Mouse (Mus musculus): ENCODE measurements around the gene Ap3d1.

Ap3d1 gene

DNA sequence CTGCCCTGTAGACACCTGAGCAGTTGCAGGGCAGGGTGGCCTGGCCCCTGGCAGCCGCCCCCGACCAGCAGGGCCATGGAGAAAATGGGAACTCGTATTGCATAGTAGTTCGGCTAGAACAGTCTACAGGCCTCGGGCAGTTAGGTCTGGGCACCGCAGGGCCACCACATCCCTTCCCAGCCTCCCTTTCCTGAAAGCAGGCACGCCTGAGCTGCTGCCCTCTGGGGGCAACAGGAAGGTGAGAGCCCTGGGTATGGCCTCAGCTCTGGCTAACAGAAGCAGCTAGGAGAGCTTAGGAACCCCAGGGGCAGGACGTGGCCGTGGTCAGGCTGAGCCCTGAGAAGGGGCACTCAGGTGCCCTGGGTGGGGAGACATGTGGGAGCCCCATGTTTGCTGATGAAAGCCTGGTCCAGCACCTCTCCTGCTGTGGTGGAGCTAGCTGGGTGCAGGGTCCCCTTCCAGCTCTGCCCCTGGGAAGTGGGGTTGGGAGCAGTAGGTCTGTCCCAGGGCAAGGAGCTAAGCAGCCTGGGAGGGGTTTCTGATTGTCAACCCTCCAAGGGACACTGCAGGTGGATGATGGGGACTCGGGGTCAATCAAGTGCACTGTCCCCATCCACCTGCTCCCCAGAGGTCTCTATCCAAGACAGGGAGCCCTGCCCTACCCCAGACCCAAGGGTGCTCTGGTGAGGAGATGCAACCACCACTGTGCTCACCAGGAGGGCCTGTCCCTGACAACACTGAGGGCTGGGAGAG is 75.9 kb downstream of the Ap3d1 start:
- DNase-seq (ENCODE audit: low spot score) = no peak

DNA sequence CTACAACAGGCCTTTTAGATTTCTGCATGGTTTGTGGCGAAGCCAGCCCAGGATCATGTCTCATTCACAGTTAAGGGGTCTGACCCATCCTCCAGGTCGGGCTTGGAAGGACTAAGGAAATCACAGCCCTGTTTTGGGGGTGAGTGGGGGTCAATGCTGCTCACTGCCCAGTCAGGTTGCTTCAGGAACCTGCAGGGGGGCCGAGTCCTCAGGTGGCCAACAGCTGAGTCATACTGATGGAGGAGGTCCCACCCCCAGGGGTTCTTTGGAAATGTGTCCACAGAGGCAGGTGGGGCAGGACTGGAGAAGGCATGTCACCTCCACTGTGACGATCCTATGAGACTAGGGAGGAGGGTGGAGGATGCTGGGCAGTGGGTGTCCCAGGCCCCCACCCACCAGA is 76.6 kb downstream of the Ap3d1 start:
- no peak for DNase-seq (ENCODE audit: low spot score)

DNA sequence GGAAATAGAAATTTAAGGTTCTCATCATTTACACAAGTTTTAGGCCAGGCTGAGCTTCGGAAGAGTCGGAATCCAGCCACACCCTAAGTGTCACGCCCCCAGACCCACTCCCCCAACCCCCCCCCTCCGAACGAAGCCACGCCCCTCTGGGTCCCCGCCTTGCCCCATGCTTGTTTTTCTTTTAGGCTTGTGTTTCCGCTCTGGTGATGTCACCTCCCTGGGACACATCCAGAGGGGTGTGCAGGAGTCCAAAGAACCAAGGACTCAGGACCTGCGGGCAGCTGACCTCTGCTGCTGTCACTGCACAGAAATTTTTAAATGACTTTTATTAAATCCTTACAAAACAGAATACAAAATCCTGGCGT is 77.1 kb downstream of the Ap3d1 start:
- DNase-seq (ENCODE audit: low spot score) = peak; percentile 71

DNA sequence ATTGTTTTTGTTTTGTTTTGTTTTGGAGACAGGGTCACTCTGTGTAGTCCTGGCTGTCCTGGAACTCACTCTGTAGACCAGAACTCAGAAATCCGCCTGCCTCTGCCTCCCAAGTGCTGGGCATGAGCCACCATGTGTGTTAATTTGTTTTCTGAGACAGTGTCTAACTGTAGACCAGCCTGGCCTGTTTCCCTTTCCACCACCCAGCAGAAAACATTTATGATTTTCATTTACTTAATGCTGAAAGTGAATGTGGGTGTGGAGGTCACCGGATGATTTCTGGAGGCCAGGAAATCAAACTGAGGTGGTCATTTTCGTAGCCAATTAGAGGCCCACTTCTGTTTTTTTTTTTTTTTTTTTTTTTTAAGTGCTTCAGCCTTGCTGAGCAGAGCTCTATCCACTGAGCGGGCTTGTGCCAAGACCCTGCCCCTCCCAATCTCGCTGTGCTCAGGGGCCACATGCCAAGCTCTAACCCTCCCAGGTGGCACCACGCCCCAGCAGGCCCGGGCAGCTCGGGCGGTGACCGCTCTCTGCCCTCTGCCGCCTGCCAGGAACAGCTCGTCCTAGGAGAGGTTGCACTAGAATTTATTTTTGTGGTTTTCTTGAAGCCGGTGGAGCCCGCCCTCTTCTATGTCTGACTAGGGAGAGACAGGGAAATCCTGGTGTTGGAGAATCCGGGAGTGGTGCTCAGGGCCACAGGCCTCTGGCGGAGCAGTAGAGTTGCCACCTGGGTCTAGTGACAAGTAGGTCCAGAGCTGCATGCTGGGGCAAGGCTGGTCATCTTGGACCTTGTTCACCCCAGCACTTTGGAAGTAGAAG is 77.7 kb downstream of the Ap3d1 start:
- DNase-seq (ENCODE audit: low spot score) = peak; percentile 82

DNA sequence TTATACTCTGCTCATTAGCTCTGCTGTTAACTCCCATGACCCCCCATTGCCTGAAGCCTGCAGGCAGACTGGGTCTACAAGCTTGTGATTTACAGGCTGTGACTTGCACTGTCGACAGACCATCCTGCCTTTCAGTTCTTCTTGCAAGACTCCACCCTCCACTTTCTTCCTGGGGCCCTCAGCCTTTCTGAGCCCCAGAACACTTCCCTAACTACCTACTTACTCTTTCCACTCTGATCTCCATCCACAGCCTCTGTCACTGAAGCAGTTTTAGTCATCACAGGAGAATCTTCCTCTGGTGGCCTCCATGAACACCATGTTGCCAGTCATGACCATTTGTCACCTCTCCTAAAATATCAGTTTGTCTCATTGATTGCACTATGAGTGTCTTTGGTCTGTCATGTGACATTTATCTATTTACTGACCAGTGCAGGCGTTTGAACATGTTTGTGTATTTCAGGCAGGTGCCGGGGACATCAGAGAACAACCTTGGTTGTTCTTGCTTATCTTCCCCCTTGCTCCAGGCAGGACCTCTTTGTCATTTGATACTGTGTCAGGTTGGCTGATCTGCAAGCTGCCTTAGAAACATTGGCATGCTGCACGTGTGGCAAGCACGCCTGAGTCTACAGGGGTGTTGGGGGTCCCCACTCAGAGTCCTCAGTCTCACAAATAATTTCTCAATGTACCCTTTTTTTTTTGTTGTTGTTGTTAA is 78.4 kb downstream of the Ap3d1 start:
- no peak for DNase-seq (ENCODE audit: low spot score)

DNA sequence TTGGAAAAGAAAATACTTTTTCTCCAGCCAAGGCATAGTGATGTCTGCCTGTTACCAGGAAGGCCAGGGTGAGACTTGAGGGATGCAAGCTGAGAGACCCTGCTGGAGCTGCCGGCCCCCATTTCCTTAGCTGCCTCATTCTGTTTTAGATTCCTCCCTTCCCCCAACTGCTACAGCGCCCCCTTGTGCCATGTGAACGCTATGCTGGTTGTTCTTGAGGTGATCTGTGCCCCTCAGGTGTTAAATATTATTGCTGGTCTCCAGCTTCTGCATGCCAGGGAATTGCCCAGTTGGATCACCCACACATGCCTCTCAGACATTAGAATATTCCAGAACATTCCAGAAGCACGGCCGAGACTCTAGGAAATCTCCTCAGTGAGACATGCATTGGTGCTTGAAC is 80.9 kb downstream of the Ap3d1 start:
- DNase-seq (ENCODE audit: low spot score) = peak; percentile 80

DNA sequence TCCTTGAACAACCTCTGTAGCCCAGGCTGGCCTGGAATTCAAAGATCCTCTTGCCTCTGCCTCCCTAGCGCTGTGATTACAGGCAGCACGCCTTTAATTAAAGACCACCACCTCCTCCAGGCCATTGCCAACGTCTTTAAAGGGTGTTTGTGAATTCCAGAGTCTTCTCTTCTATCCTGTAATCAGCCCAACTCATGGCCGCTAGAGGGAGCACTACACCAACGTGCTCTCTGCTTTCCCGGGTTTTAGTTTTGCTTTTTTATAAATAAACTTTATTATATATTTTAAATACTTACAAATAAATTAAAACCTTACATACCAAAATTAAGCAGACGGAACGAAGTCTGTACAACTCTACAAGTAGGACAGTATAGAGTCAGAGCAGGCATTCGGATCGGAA is 82.9 kb downstream of the Ap3d1 start:
- DNase-seq (ENCODE audit: low spot score) = peak; percentile 87

DNA sequence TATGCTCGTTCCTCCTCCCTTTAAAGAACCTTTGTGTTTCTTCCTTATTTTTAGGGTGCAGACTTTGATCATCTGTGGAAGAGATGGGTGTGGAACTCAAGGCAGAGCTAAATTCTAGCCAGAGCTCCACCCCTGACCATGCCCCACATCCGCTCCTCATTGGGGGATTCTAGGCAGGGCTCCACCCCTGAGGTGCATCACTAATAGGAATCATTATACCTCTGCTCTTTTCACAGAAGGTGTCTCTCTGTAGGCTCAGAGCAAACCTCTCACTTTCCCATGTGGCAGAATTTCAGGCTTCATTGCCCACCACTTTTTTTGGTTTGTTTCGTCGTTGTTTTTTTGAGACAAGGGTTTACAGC is 83.2 kb downstream of the Ap3d1 start:
- no peak for DNase-seq (ENCODE audit: low spot score)

DNA sequence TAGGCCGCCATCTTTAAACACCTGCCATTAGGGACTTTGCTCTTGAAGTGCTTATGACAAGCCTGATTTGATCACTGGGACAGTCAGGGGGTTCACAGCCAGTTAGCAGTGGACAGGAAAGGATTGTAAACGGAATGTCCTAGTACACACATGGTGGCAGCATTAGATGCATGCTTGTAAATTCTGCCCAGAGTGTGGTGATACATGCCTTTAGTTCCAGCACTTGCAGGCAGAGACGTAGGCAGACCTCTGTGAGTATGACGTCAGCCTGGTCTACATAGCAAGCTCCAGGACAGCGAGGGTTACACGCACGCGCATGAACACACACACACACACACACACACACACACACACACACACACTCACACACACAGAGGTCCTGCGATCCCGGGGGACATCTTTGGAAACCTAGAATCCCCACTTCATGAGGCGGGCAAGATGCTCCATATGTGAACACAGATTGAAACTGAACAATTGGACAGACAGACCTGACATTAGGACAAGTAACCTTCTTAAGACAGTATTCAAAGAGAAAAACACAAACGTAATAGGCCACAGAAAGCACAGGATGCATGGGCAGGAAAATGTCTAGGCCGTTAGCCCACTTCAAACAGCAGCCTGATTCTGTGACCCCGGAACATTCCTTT is 83.7 kb downstream of the Ap3d1 start:
- DNase-seq (ENCODE audit: low spot score) = no peak

All from testis, postnatal 10 days (tissue).